Mouse (Mus musculus): ENCODE results near the gene Ifnlr1.

DNA sequence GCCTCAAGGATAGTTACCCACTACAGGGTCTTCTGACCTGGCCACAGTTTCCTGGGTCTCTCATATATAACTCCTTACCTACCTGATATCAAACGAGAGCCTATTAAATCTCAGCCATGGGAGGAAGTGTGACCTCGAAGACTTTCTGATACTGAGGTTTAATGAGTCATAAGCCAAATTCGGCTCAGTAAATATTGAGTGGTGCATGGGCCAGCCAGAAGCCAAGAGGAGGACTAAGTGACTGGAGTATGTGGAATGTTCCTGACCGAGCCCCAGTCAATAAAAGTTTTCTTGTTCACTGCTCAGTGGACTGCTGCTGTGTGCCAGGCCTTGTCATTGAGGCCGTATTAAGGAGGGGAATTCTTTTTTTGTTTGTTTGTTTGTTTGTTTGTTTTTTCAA is 9.6 kb upstream of the Ifnlr1 start:
- TF ChIP-seq POLR2A (IDR thresholded peaks at IDR 0.05; ENCODE audit: low read depth, low read length) (no peak), CTCF (IDR thresholded peaks at IDR 0.05; ENCODE audit: borderline replicate concordance, insufficient read depth, low read length) (no peak)
